Mouse (Mus musculus) gastrocnemius, adult 8-10 months (tissue): ENCODE measurements around the gene Zscan18. TPM values are rescaled to one million over a fixed set of nuclear protein-coding genes. Genes with fewer than 3 reads are reported as not detected.
A peak's percentile ranks its signal among the peaks of the same experiment; 100 is the strongest.
"Not testable (repeated sequence)": the region's sequence is repeated elsewhere in the genome, so short reads cannot be mapped to it uniquely, and the experiment has no call there.

Experiments used
- DNase-seq, 2 experiments: peaks; one replicate each; pipeline ENCODE4 v3.0.0; 2022; ENCODE audit warnings: low spot score in 2 of 2
- total RNA-seq, 4 experiments: library from RNA; stranded (reverse); gene quantifications; 2 replicates each; pipeline ENCODE4 v1.2.4; 2022

The Zscan18 gene
- 1 to 10 TPM in 2 of 4 experiments, under 1 TPM in 2; 0.46 to 1.3 (median 0.86) TPM for total RNA-seq

- DNase-seq, result no peak
These were observed at the start of gene Zscan18 for GRCm38 (mm10) chr7:12802866-12803726. Gene Zscan18 (minus strand): TSS chr7:12803635.

- DNase-seq, result no peak
These were observed 32.3 kb upstream of the Zscan18 start for GRCm38 (mm10) chr7:12835779-12836178.

GRCm38 (mm10) chr7:12835193-12835671 lies 31.8 kb upstream of the Zscan18 start:
- no peak for DNase-seq

- DNase-seq, result peak; percentile 78 to 82
These were observed 31.0 kb upstream of the Zscan18 start, which contains the start of gene Zfp110 for GRCm38 (mm10) chr7:12834162-12835120. Gene Zfp110 (plus strand): TSS chr7:12834761.

- DNase-seq, result peak; percentile 70 to 77
These were observed 15.3 kb upstream of the Zscan18 start, which contains the start of gene Zfp329 for GRCm38 (mm10) chr7:12818521-12819295. Gene Zfp329 (minus strand): TSS chr7:12818858.

- no peak for DNase-seq
These were observed 12.1 kb upstream of the Zscan18 start for GRCm38 (mm10) chr7:12815566-12815965.

- no peak for DNase-seq
These were observed 264 bp upstream of the Zscan18 start for GRCm38 (mm10) chr7:12803727-12804071.

- no peak for DNase-seq
These were observed 3.9 kb downstream of the Zscan18 start for GRCm38 (mm10) chr7:12799554-12799953.

- no peak for DNase-seq
These were observed 5.5 kb downstream of the Zscan18 start for GRCm38 (mm10) chr7:12797971-12798370.

- not testable (repeated sequence) for DNase-seq
These were observed 10.8 kb downstream of the Zscan18 start for GRCm38 (mm10) chr7:12792624-12793023.

- no peak for DNase-seq
These were observed 15.4 kb downstream of the Zscan18 start for GRCm38 (mm10) chr7:12788025-12788424.

GRCm38 (mm10) chr7:12787333-12787732 lies 16.1 kb downstream of the Zscan18 start:
- DNase-seq, result no peak

GRCm38 (mm10) chr7:12780151-12780830 lies 23.1 kb downstream of the Zscan18 start:
- DNase-seq, result peak in 1 of 2 experiments; percentile 25

- no peak for DNase-seq
These were observed 23.7 kb downstream of the Zscan18 start for GRCm38 (mm10) chr7:12779782-12780150.

GRCm38 (mm10) chr7:12779141-12779540 lies 24.3 kb downstream of the Zscan18 start:
- no peak for DNase-seq

GRCm38 (mm10) chr7:12774606-12775005 lies 28.8 kb downstream of the Zscan18 start:
- peak in 1 of 2 experiments; percentile 50 for DNase-seq

- DNase-seq, result no peak
These were observed 29.3 kb downstream of the Zscan18 start for GRCm38 (mm10) chr7:12774111-12774510.

- DNase-seq, result no peak
These were observed 53.8 kb downstream of the Zscan18 start for GRCm38 (mm10) chr7:12749431-12750198.

- DNase-seq, result no peak
These were observed 68.5 kb downstream of the Zscan18 start, which contains the start of gene Vmn2r56 for GRCm38 (mm10) chr7:12734904-12735303. Gene Vmn2r56 (minus strand): TSS chr7:12735004.
